Mouse (Mus musculus) skeletal muscle tissue, adult 2 months (tissue): ENCODE measurements at regions not wholly inside any gene's neighbourhood (a gene's known extent, or its start where the extent isn't known, plus 50 kb on each side); places are given as distances from the start of the nearest gene placed in this dataset.

ENCODE experiments used
- DNase-seq: peaks from one replicate; pipeline ENCODE4 v3.0.0-alpha.2; 2012; ENCODE audit warnings: low read depth, low spot score

DNA sequence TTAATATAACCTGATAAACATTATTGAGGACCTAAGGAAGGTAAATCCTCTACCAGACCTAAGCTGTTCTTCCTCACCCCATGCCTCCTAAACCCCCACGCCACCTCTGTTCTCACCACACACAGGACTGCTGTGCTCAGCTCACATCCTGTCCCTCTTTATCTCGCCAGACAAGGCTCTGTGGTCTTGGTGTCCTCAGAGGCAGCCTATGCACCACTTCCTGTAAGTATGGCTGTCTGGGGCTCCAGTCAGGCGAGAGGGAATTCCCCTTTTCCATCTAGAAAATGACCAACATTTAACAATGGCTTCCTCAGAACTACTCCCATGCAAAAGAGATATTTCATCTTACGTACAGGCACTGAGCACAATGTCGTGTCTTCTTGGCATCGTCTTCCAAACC lies 86.2 kb upstream of the Dhrs4 start:
- no peak for DNase-seq

DNA sequence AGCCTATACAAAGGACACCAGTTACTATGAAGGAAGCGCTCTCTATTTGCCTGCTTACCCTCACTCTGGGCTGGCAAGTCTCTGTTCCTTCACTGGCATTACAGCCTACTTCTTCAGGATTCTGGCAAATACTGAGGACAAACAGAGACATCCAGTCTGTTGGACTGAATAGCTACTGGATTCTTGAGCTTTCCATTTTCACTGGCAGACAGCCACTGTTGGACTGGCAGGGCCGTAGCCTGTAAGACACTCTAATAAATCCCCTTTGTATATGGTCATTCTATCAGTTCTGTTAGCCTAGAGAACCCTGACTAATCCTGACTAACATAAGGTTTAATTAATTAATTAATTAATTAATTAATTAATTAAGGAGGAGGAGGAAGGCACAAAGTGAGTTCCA lies 72.4 kb upstream of the Dhrs4 start:
- DNase-seq: no peak
